Comparison of ENCODE assay signal across 19 mouse cellular contexts in the genomic region with DNA sequence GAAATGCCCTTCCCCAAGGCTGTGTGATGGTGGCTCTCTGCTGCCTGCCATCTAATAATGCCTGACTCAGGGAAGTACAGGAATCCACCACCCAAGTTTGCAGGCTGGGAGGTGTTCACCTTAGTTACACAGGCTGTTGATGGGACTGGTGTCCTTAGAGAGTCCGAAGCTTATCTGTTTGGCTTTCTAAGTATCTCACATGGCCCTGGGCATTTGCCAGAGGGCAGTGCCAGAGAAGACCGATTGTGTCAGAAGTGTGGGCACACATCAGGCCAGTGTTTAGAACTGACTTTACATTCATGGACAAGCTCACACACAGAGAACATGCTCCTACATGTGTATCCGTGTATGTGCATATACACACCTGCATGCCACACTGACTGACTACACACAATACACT.
"Had no signal": no experiment of that assay in that cellular context is flagged by ENCODE, and none has a peak within 500 bp of the region (broad histone marks: within the 10 kb centered on the region; RNA-seq: fewer than 3 reads in every experiment).

No protein-coding gene starts in this region.

- H3K9me3 ChIP-seq: midbrain, embryonic 10.5 days; midbrain, embryonic 12.5 days; neural tube, embryonic 13.5 days; neural tube, embryonic 15.5 days; stomach, embryonic 15.5 days had no signal

- H3K4me3 ChIP-seq: midbrain, embryonic 10.5 days; midbrain, embryonic 12.5 days; myocyte; neural tube, embryonic 13.5 days; neural tube, embryonic 15.5 days; stomach, embryonic 15.5 days had no signal

- DNase-seq: lung, adult 18-20 months; lung, embryonic 14.5 days; lung, postnatal 10 days; lung, postnatal 4 days; midbrain, embryonic 14.5 days; retina, postnatal 1 day; right cerebral cortex, adult 18-20 months; right cerebral cortex, postnatal 25 days; right cerebral cortex, postnatal 4 days; thymus, adult 2 months; thymus, postnatal 25 days; thymus, postnatal 4 days had no signal

- H3K27me3 ChIP-seq: midbrain, embryonic 12.5 days; neural tube, embryonic 13.5 days; neural tube, embryonic 15.5 days; stomach, embryonic 15.5 days had no signal

- H3K4me1 ChIP-seq: midbrain, embryonic 12.5 days; neural tube, embryonic 15.5 days; stomach, embryonic 15.5 days had no signal

- H3K36me3 ChIP-seq: midbrain, embryonic 10.5 days; midbrain, embryonic 12.5 days; neural tube, embryonic 13.5 days; neural tube, embryonic 15.5 days; stomach, embryonic 15.5 days had no signal

- H3K27ac ChIP-seq: midbrain, embryonic 10.5 days; midbrain, embryonic 12.5 days; neural tube, embryonic 13.5 days; neural tube, embryonic 15.5 days; stomach, embryonic 15.5 days; stomach, postnatal 0 days had no signal
